Mouse (Mus musculus) 3134 (cell line): Measurements from ENCODE around the gene Ugt1a9.
"Not testable (repeated sequence)": the region's sequence is repeated elsewhere in the genome, so short reads cannot be mapped to it uniquely, and the experiment has no call there.

Experiments used
- DNase-seq: peaks from one replicate; pipeline ENCODE4 v3.0.0-alpha.2; 2011; ENCODE audit warnings: low spot score; ENCODE audit not compliant: insufficient read length; ENCODE audit errors: extremely low read depth

Ugt1a9 gene

DNA sequence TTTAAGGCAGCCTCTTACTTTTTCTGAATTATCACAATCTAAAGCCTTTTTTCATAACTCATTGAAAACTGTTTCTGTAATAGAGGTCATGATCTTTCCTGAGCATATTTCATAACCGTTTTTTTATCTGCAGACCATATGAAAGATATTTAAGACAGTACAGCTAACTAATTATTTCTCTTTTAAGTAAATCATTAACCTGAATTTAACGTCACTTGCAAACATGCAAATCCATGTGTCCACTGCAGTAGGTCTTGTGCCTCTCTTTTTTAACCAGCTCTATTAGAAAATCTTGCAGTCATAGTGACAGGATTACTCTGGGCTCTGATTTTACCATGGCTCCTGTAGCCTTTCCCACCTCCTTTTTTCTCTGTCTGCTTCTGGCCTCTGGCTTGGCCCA is at the start of gene Ugt1a9:
Gene Ugt1a9 (plus strand): TSS at position 306 of the 400 bp plus-strand sequence.
- DNase-seq: no peak

DNA sequence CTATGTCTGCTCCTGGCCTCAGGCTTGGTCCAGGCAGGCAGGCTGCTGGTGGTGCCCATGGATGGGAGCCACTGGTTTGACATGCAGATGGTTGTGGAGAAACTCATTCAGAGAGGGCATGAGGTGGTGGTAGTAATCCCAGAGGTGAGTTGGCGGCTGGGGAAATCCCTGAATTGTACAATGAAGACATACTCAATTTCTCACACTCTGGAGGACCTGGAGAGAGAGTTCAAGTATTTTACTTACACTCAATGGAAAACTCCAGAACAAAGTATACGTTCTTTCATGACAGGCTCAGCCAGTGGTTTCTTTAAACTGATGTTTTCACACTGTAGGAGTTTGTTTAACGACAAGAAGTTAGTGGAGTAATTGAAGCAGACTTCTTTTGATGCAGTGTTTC is 45.4 kb upstream of the Ugt1a9 start:
- DNase-seq: not testable (repeated sequence)

DNA sequence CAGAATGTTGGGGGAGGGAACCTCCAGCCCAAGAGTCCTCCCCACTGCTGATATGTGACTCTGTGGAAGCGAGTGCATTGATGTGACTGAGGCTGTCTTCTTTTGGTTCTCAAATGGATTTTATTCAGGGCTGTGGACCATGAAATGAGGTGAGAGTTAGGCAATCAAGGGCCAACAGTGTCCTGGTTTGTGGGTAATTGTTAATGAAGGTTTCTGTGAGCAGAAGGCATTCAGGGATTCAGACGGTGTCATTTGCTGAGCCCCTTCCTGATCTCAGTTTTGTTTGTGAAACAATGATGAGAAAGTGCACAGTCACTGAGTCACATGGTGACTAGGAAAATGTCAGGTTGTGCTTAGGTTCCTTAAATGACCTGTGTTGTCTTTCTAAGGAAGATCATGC is 27.6 kb upstream of the Ugt1a9 start:
- DNase-seq: not testable (repeated sequence)

DNA sequence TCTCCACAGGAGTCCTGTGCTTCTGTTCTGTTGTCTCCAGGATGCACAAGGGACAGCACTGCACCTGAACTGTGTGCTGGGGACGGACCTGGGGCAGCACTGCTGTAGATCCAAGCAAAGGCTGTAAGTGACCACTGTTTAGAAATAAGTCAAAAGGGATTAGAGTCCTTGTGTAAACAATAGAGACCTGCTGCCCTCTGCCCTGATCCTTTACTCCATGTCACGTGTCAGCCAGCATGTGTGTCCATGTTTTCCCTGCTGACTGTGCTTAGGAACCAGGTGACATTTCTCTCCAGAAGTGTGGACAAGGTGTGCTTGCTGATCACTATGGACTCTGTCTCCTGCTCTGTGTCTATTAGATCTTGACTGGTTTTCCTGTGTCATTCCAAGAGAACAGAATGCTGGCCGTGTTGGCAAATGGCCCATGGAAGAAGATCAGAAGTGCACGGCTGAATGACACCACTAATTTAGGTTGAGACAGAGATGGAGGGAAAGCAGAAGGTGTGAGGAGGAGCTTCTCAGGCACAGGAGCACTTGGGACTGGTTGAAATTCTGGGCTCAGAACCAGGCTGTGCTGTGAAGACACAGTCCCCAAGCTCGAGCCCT is 25.7 kb upstream of the Ugt1a9 start:
- not testable (repeated sequence) for DNase-seq

DNA sequence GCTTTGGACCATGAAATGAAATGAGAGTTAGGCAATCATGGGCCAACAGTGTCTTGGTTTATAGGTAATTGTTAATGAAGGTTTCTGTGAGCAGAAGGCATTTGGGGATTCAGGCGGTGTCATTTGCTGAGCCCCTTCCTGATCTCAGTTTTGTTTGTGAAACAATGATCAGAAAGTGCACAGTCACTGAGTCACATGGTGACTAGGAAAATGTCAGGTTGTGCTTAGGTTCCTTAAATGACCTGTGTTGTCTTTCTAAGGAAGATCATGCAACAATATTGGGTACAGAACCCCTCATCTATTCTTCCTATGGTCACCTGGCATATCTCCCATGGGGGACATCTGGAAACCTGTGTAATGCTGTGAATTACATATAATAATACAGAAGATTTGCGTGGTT is 23.2 kb upstream of the Ugt1a9 start:
- not testable (repeated sequence) for DNase-seq

DNA sequence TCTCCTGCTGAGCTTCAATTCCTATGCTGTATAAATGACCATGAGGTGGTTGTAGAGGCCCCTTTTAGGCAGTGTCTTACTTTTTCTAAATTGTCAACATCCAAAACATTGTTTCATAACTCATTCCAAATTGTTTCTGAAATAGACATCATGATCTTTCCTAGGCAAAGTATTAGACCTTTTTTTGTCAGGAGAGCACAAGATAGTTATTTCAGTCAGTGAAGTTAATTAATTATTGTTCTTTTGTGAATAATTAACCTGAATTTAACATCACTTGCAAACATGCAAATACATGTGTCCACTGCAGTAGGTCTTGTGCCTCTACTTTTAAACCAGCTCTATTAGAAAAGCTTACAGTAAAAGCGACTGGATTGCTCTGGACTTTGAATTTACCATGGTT is 15.5 kb upstream of the Ugt1a9 start, which contains the start of gene Ugt1a10:
Gene Ugt1a10 (plus strand): TSS at position 301 of the 400 bp plus-strand sequence.
- no peak for DNase-seq

DNA sequence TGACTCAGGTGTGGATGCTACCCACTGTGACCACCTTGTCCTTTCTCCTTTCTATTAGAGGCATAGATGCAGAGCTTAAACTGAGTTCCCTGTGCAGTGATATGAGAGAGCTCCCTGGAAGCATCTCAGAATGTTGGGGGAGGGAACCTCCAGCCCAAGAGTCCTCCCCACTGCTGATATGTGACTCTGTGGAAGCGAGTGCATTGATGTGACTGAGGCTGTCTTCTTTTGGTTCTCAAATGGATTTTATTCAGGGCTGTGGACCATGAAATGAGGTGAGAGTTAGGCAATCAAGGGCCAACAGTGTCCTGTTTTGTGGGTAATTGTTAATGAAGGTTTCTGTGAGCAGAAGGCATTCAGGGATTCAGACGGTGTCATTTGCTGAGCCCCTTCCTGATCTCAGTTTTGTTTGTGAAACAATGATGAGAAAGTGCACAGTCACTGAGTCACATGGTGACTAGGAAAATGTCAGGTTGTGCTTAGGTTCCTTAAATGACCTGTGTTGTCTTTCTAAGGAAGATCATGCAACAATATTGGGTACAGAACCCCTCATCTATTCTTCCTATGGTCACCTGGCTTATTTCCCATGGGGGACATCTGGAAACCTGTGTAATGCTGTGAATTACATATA is 4.0 kb upstream of the Ugt1a9 start:
- DNase-seq: not testable (repeated sequence)

DNA sequence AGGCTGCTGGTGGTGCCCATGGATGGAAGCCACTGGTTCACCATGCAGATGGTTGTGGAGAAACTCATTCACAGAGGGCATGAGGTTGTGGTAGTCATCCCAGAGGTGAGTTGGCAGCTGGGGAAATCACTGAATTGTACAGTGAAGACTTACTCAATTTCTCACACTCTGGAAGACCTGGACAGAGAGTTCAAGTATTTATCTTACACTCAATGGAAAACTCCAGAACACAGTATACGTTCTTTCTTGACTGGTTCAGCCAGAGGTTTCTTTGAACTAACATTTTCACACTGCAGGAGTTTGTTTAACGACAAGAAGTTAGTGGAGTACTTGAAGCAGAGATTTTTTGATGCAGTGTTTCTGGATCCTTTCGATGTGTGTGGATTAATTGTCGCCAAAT is 302 bp downstream of the Ugt1a9 start:
- no peak for DNase-seq

DNA sequence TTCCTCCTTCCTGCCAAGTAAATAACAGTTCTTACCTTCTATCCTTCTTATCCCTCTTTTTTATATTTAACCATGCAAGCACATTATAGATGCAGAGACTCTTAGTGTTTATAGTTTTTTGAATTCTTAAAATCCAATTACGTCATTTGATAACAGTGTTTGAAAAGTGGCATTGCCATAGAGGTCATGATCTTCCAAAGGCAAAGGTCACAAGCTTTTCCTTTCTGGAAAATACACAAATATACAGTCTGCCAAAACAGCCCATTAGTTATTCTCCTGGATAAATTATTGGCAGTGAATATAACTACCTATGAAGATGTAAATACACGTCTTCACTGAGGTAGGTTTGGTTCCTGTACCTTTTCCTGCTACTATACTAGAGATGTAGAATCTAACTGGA is 3.9 kb downstream of the Ugt1a9 start:
- no peak for DNase-seq

DNA sequence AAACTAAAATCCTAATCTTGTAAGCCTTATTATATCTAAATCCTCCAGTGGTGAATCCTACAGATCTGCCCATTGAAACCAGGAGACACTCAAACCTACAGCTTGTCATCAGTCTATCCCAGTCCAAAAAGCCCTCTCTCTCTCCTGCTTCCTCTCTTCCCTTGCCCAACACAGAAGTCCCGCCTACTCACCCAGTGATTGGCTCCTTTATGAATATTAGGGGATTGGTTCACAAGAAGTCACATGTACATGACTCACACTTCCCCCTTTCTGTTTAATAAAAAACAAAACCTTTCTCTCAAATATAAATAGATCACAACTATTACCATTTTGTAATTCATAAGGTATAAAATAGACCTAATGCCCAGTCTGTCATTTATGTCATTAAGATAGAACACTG is 6.5 kb downstream of the Ugt1a9 start:
- DNase-seq: peak; percentile 13

DNA sequence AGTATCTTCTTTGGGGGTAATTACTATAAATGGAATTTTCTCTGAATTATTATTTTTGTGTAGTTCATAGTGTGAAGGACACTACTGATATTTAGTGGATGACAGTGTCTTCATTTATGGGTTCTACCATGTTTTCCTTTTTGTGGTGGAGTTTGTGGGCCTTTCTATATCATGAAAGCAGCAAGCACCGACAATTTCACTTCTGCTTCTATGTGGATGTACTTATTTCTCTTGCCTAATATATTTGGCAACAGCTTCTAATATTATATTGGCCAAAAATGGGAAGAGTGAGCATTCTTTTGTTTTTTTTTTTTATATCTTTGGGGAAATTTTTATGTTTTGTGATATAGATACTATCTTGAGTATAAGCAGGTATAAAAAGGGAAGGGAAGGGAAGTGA is 11.1 kb downstream of the Ugt1a9 start:
- DNase-seq: no peak

DNA sequence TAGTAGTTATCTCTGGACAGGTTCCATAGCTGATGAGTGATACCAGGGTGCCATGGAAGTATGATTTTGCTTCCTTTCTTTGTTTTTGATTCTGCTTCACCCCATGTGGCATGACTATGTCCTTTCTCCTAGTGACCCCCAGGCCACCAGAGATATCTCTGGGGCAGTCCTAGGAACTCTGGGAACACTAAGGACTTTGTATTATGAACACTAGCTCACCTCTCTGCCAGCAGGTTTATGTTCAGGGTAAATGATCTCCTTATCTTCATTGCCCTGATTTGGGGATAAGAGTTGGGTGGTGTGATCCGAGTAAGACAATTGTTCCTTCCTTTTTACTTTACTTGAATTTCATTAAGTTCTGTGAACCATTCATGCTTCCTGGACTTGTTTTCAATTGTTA is 15.5 kb downstream of the Ugt1a9 start:
- no peak for DNase-seq

DNA sequence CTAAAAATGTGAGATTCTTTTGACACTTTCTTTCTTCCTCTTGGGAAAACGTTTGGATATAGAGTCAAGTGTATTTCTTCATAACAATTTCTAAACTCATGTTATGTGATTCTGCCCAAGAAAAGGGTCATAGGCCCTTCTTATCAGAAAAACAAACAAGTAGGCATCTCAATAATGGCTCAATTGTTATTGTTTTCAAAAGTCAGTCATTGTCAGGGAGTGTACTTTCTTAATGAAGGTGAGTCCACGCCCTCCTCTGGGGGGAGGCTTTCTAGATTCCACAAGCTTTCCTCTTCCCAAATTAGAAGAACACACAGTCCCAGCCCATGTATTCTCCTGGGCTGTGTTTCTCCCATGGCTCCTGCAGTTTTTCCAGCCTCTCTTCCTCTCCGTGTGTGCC is 16.9 kb downstream of the Ugt1a9 start, which contains the start of gene Ugt1a8:
Gene Ugt1a8 (plus strand): TSS at position 301 of the 400 bp plus-strand sequence.
- DNase-seq: no peak

DNA sequence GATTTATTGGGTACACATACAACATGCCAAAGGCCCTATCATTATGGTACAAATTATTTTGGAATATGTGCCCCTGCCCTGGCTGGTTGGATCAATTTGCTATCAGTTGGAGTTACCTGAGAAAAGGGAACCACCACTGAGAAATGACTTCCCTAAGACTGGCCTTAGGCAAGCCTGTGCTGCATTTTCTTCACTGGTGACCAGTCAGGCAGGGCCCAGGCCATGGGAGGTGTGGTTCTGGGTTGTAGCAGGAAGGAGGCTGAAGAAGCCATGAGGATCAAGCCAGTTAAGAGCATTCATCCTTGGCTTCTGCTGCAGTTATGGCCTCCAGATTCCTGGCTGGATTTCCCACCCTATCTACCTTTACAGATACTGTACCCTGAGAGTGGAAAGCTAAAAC is 21.7 kb downstream of the Ugt1a9 start:
- no peak for DNase-seq

DNA sequence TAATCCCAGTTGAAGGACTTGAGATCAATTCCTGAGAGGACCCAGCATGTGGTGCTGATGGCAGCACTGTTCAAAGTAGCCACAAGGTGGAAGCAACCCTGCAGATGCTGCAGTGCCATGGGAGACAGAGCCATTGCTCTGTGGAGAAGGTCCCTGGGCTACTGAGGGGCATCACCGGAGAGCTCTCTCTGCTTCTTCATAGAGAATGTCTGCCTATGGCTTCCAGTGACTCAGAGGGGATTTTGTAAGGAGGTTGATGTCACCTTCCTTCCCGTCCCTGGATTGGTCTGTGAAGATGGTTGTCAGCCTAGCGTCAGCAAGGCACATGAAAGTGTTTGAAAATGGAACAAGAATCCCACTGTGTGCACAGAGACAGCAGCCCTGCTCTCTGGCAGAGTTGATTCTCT is 23.7 kb downstream of the Ugt1a9 start:
- DNase-seq: not testable (repeated sequence)

DNA sequence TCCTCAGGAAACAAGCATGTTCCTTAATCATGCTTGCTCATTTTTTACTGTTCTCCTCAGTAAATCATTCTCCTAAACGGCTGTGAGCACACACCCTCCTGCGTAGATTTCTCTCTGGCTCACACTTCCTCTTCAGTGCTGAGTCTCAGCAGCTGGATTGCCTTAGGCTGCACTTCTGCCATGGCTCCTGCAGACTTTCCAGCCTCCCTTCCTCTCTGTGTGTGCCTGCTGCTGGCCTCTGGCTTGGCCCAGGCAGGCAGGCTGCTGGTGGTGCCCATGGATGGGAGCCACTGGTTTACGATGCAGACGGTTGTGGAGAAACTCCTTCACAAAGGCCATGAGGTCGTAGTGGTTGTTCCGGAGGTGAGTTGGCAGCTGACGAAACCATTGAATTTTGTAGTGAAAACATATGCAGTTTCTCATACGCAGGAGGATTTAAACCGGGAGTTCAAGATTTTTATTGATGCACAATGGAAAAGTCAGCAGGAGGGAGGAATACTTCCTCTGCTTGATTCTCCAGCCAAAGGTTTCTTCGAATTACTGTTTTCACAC is 24.4 kb downstream of the Ugt1a9 start, which contains the start of gene Ugt1a7c:
Gene Ugt1a7c (plus strand): TSS at position 122 of the 552 bp plus-strand sequence.
- no peak for DNase-seq

DNA sequence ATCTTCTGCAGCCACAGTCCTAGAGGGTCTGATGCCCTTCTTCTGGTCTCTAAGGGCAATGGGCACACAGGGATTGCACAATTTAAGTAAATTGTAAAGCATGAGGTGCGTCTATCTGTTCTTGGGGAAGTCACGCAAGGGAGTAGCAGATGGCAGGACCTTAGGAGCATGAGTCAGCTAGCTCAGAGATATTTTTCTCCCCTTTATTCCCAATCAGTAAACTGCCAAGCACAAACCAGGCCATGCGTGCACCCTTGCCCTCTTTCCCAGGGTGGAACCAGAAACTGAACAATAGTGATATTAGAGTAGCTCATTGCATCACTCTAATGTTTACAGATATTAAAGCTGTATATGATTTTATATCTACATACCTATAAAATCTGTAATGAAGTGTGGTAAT is 27.9 kb downstream of the Ugt1a9 start:
- DNase-seq: not testable (repeated sequence)

DNA sequence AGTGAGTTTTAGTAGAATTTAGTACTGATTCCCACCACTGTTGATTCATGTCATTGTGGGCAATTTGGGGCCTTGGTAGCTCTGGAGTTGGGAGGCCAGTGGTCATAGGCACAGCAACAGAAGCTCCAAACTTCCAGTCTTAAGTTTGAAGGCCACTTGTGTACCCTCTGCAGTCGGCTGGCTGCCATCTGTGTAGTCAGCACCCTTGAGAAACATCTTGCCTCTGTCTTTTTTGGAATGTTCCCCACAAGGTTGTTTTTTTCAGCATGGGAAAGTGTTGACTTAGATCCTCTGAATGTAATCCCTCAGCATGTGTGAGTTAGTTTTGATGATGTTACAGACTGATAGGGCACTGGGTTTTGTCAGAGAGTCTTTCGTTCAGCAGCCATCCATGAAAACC is 29.1 kb downstream of the Ugt1a9 start:
- DNase-seq: not testable (repeated sequence)

DNA sequence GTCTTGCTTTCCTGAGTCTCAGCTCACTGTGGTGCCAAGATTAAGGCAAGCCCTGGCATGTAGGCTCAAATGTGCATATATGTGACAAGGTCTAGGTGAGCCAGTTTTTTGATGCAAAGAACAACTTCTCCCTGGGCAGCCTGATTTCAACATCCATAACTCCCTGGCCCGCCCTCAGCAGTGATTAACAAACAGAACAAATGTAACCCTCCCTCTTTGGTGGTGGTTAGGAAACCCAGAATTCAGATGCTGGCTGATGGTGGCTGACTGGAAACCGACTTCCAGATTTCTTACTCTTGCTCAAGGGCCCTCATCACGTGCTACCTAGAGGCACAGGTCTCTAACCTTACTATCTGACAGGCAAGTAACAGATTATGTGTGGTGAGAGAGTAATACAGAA is 32.4 kb downstream of the Ugt1a9 start, which contains the start of gene Ugt1a6b:
Gene Ugt1a6b (plus strand): TSS at position 234 of the 400 bp plus-strand sequence.
- not testable (repeated sequence) for DNase-seq

DNA sequence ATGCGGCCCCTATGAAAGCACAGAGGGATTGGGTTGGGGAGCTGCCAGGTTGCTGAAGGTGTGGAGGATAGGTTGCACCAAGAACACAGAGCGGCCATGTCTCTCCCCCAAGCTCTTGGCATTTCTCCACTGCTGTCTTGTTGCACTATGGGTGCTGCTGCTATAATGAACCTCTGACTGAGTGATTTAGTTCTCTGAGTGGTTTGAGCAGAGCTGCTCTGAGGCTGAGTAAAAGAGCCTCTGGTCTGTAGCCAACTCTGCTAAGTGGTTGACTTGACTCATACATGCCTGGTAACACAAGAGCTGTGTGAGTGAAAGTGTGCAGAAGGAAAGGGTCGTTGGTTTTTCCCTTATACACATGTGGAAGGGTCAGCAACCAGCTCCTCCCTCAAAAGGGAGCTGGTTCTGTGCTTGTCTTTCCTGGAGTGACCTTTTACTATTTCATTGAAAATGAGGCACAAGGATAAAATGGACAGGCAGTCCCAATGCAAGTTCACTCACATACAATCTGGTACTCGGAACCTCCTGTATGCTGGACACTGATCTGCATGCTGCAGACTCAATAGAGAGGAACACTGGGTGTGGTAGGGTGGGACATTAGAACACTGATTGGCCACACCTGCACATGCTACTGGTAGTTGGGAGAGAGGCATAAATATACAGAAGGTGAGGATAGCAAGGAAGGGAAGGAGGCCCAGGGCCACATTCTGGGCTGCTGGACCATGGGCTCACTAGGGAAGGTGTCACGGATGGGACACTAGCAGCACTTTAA is 33.3 kb downstream of the Ugt1a9 start:
- peak; percentile 55 for DNase-seq
